Mouse (Mus musculus) testis, adult 2 months (tissue): ENCODE results near the gene Esyt2. TPM values are rescaled to one million over a fixed set of nuclear protein-coding genes. Genes with fewer than 3 reads are reported as not detected.

Source experiments
- H3K27ac ChIP-seq: fragments of 200-500 bp; 2 replicates; pipeline ENCODE4 v1.5.1; 2012; ENCODE audit warnings: low read depth, low read length; ENCODE audit not compliant: control insufficient read depth, insufficient read depth
- H3K27me3 ChIP-seq: fragments of 200-500 bp; 2 replicates; pipeline ENCODE4 v1.6.1; 2012; ENCODE audit warnings: mild to moderate bottlenecking, low read length, moderate library complexity; ENCODE audit not compliant: control insufficient read depth, insufficient read depth
- H3K36me3 ChIP-seq: fragments of 200-500 bp; 2 replicates; pipeline ENCODE4 v1.6.1; 2012; ENCODE audit warnings: mild to moderate bottlenecking, low read length; ENCODE audit not compliant: control insufficient read depth, insufficient read depth
- H3K4me1 ChIP-seq: fragments of 200-500 bp; 2 replicates; pipeline ENCODE4 v1.6.1; 2012; ENCODE audit warnings: low read length; ENCODE audit not compliant: control insufficient read depth, insufficient read depth
- H3K4me3 ChIP-seq: fragments of 200-500 bp; 2 replicates; pipeline ENCODE4 v1.5.1; 2012; ENCODE audit warnings: low read depth, mild to moderate bottlenecking, low read length, moderate library complexity, mixed read lengths; ENCODE audit not compliant: control insufficient read depth
- CTCF ChIP-seq: fragments of 200-500 bp; IDR thresholded peaks from 2 replicates; pipeline ENCODE4 v1.5.1; 2012; ENCODE audit warnings: low read depth, mild to moderate bottlenecking, inconsistent platforms, low read length, moderate library complexity; ENCODE audit not compliant: control insufficient read depth, insufficient read depth, insufficient replicate concordance
- POLR2A ChIP-seq: fragments of 200-500 bp; IDR thresholded peaks from 2 replicates; pipeline ENCODE4 v1.6.1; 2012; ENCODE audit warnings: low read depth, mild to moderate bottlenecking, inconsistent platforms, low read length, moderate library complexity; ENCODE audit not compliant: control insufficient read depth
- polyA plus RNA-seq: library from polyadenylated mRNA; depleted of rRNA; stranded (reverse); fragments of >200 nt; gene quantifications from 2 replicates; pipeline ENCODE4 v1.2.3, GENCODE M21; 2012; rRNA removed

Gene Esyt2
- polyA plus RNA-seq, 1 experiment: 5.9 TPM

GRCm38 (mm10) chr12:116416514-116416913 is 135.5 kb downstream of the Esyt2 start:
- Histone ChIP-seq H3K36me3 (peaks cover 2% of the 10 kb centered on the region; the same call in 1 of the 2 replicates), H3K4me1 (no peaks in the 10 kb centered on the region)

GRCm38 (mm10) chr12:116421656-116422055 is 140.7 kb downstream of the Esyt2 start:
- Histone ChIP-seq H3K4me3 (no peak overlapping the region), H3K4me1 (no peaks in the 10 kb centered on the region), H3K36me3 (peaks cover 3% of the 10 kb centered on the region; the same call in 1 of the 2 replicates), H3K27ac (no peak overlapping the region), H3K27me3 (no peaks in the 10 kb centered on the region)
- TF ChIP-seq POLR2A (no peak), CTCF (no peak)

More at GRCm38 (mm10) chr12:116416514-116416913, 135.5 kb downstream of the Esyt2 start:
- H3K4me3 ChIP-seq: no peak overlapping the region
- H3K27me3 ChIP-seq: no peaks in the 10 kb centered on the region
- no peak overlapping the region for H3K27ac ChIP-seq
- no peak for TF ChIP-seq CTCF
- no peak for TF ChIP-seq POLR2A

GRCm38 (mm10) chr12:116425392-116425791 is 144.4 kb downstream of the Esyt2 start:
- Histone ChIP-seq H3K27me3 (no peaks in the 10 kb centered on the region), H3K27ac (no peak overlapping the region), H3K36me3 (peaks cover 3% of the 10 kb centered on the region), H3K4me1 (no peaks in the 10 kb centered on the region), H3K4me3 (no peak overlapping the region)
- TF ChIP-seq POLR2A: no peak
- TF ChIP-seq CTCF: no peak

GRCm38 (mm10) chr12:116433742-116434141 is 152.7 kb downstream of the Esyt2 start:
- no peak overlapping the region for H3K4me3 ChIP-seq
- TF ChIP-seq CTCF: no peak
- no peak for TF ChIP-seq POLR2A
- peaks cover 2% of the 10 kb centered on the region for H3K36me3 ChIP-seq
- no peaks in the 10 kb centered on the region for H3K27me3 ChIP-seq
- no peak overlapping the region for H3K27ac ChIP-seq
- H3K4me1 ChIP-seq: no peaks in the 10 kb centered on the region

- peaks cover 5% of the 10 kb centered on the region for H3K36me3 ChIP-seq
- no peak for TF ChIP-seq CTCF
- no peak for TF ChIP-seq POLR2A
- no peak overlapping the region for H3K27ac ChIP-seq
- H3K4me3 ChIP-seq: no peak overlapping the region
- H3K4me1 ChIP-seq: no peaks in the 10 kb centered on the region
- no peaks in the 10 kb centered on the region for H3K27me3 ChIP-seq
Observed at GRCm38 (mm10) chr12:116435232-116435631, 154.2 kb downstream of the Esyt2 start.

- Histone ChIP-seq H3K27ac (no peak overlapping the region), H3K4me3 (no peak overlapping the region), H3K4me1 (no peaks in the 10 kb centered on the region), H3K27me3 (no peaks in the 10 kb centered on the region), H3K36me3 (peaks cover 3% of the 10 kb centered on the region)
- TF ChIP-seq POLR2A: no peak
- TF ChIP-seq CTCF: no peak
Observed at GRCm38 (mm10) chr12:116436125-116436524, 155.1 kb downstream of the Esyt2 start.

GRCm38 (mm10) chr12:116438591-116438990 is 157.6 kb downstream of the Esyt2 start:
- Histone ChIP-seq H3K27me3 (no peaks in the 10 kb centered on the region), H3K4me3 (no peak overlapping the region), H3K27ac (no peak overlapping the region), H3K36me3 (peaks cover 3% of the 10 kb centered on the region), H3K4me1 (no peaks in the 10 kb centered on the region)
- TF ChIP-seq CTCF (no peak), POLR2A (no peak)

Other genes starting within 250 kb of the Esyt2 start
- gene Zfp386, start 233.5 kb upstream of the Esyt2 start, polyA plus RNA-seq: 6.2 and 7.6 TPM in 2 replicates
- gene Vipr2, start 203.5 kb upstream of the Esyt2 start, polyA plus RNA-seq: 0.23 and 0.28 TPM in 2 replicates
- 36.4 and 44.9 TPM in 2 replicates for gene Wdr60, start 18.2 kb upstream of the Esyt2 start, polyA plus RNA-seq
- not detected in 2 replicates for gene Gm11027, start 5.8 kb upstream of the Esyt2 start, polyA plus RNA-seq
- gene Ncapg2, start 124.2 kb downstream of the Esyt2 start, polyA plus RNA-seq: 7.6 and 9.0 TPM in 2 replicates
- gene Ptprn2, start 204.5 kb downstream of the Esyt2 start, polyA plus RNA-seq: 0.40 and 1.0 TPM in 2 replicates